Mouse (Mus musculus) Muller cell, postnatal 12 days (primary cell): ENCODE data around the gene Wdr78.

Experiments
- DNase-seq: peaks from one replicate; pipeline ENCODE4 v3.0.0-alpha.2; 2015; ENCODE audit errors: inconsistent ontology term

The Wdr78 gene

GRCm38 (mm10) chr4:103056909-103057308, 57.4 kb downstream of the Wdr78 start:
- no peak for DNase-seq

- DNase-seq = no peak
Observed at GRCm38 (mm10) chr4:103048046-103048445, 66.3 kb downstream of the Wdr78 start.

GRCm38 (mm10) chr4:103042997-103043396, 71.4 kb downstream of the Wdr78 start:
- no peak for DNase-seq

GRCm38 (mm10) chr4:103039838-103040191, 74.5 kb downstream of the Wdr78 start:
- DNase-seq = no peak

GRCm38 (mm10) chr4:103039103-103039837, 75.1 kb downstream of the Wdr78 start:
- DNase-seq = no peak

GRCm38 (mm10) chr4:103028177-103029088, 85.9 kb downstream of the Wdr78 start:
- no peak for DNase-seq

GRCm38 (mm10) chr4:103027745-103028144, 86.6 kb downstream of the Wdr78 start:
- no peak for DNase-seq

- DNase-seq = no peak
Observed at GRCm38 (mm10) chr4:103026621-103027020, 87.7 kb downstream of the Wdr78 start, which contains the start of gene Insl5. Gene Insl5, minus strand, starts transcription at chr4:103026842.

GRCm38 (mm10) chr4:103013490-103013889, 100.9 kb downstream of the Wdr78 start:
- no peak for DNase-seq

- no peak for DNase-seq
Observed at GRCm38 (mm10) chr4:103011823-103012222, 102.5 kb downstream of the Wdr78 start.

GRCm38 (mm10) chr4:103010734-103011133, 103.6 kb downstream of the Wdr78 start:
- DNase-seq = no peak

- DNase-seq = peak; percentile 72
Observed at GRCm38 (mm10) chr4:103006943-103007418, 107.4 kb downstream of the Wdr78 start.

GRCm38 (mm10) chr4:103006266-103006665, 108.1 kb downstream of the Wdr78 start:
- DNase-seq = no peak

GRCm38 (mm10) chr4:103005190-103005945, 109.0 kb downstream of the Wdr78 start:
- no peak for DNase-seq

GRCm38 (mm10) chr4:103004681-103005080, 109.7 kb downstream of the Wdr78 start:
- DNase-seq = no peak

GRCm38 (mm10) chr4:102991685-102992084, 122.7 kb downstream of the Wdr78 start:
- no peak for DNase-seq

GRCm38 (mm10) chr4:102990595-102991340, 123.6 kb downstream of the Wdr78 start:
- no peak for DNase-seq

- DNase-seq = no peak
Observed at GRCm38 (mm10) chr4:102990016-102990415, 124.3 kb downstream of the Wdr78 start.

GRCm38 (mm10) chr4:102989391-102989790, 125.0 kb downstream of the Wdr78 start:
- no peak for DNase-seq

- DNase-seq = no peak
Observed at GRCm38 (mm10) chr4:102988526-102988925, 125.8 kb downstream of the Wdr78 start.
